Mouse (Mus musculus) heart, postnatal 0 days (tissue): Measurements from ENCODE around the gene Tet3.

Experiments
- CTCF ChIP-seq: IDR thresholded peaks from 2 replicates; pipeline ENCODE4 v1.5.1; 2016; ENCODE audit warnings: antibody characterized with exemption, control low read depth, low read depth
- EP300 ChIP-seq: IDR thresholded peaks from 2 replicates; pipeline ENCODE4 v1.6.1; 2016; ENCODE audit warnings: antibody characterized with exemption, low read depth

DNA sequence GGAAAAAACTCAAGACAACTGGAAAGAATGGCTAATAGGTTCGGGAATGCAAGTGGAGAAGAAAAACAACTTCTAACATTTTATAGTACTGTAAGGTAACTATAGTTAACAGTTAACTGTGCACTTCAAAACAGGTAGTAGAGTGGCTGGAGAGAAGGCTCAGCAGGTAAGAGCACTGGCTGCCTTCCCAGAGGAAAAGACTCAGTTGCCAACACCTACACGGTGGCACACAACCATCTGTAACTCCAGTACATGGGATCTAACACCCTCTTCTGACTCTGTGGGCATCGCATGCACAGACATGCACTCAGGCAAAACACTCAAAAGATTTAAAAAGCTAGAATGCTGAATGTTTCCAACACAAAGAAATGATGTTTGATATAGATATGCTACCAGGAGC lies 39.4 kb downstream of the Tet3 start:
- TF ChIP-seq EP300 (no peak), CTCF (no peak)
